Mouse (Mus musculus): ENCODE measurements around the gene Abca5.

- TF ChIP-seq CTCF (IDR thresholded peaks at IDR 0.05) (no peak), EP300 (IDR thresholded peaks at IDR 0.05) (no peak)
Observed at GRCm38 (mm10) chr11:110261867-110262266, 75.6 kb downstream of the Abca5 start.

All from lung, postnatal 0 days (tissue).